Mouse (Mus musculus) brain, embryonic 14.5 days (tissue): ENCODE measurements around the gene Ablim1.

Experiments
- CTCF ChIP-seq: fragments of 200-500 bp; IDR thresholded peaks from 2 replicates; pipeline ENCODE4 v1.5.1; 2012; ENCODE audit warnings: inconsistent platforms, mild to moderate bottlenecking, moderate library complexity, borderline replicate concordance; ENCODE audit not compliant: insufficient read depth, insufficient read length; ENCODE audit errors: extremely low read depth
- POLR2A ChIP-seq: fragments of 200-500 bp; IDR thresholded peaks from 2 replicates; pipeline ENCODE4 v1.6.1; 2012; ENCODE audit warnings: mild to moderate bottlenecking, inconsistent platforms, borderline replicate concordance; ENCODE audit not compliant: poor library complexity, insufficient read depth, insufficient read length, severe bottlenecking; ENCODE audit errors: extremely low read depth

DNA sequence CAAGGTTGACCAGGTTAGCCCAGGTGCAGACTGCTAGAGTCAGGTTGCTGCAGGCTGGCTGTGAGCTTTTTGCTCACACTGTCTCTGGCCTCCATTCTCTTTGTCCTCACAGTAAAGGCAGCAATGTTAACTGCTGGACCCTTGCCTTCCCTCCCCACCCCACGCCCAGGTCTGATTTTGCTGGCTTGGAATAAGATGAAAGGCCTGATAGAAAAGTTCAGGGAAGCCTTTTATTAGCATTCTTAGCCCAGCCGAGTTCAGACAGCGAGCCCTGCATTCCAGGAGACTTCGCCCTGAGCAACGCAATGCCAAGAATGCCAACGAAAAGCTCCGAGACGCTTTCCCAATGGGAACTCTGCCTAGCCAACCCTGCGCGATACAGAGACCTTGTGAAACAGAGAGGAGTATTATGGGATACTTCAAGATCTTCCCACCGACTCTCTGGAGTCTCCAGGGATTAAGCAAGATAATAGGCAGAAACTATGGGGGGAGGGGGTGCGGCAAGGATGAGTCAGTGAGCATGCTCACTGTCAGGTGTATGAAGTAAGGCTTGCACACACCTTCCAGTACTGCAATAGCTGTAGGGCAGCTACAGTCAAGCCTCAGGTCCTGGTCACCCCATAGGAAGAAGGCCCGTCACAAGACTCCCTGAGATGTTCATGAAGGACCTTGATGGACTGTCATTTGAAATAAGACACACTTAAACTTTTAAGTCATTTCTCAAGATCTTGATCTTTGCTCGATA lies 324.2 kb downstream of the Ablim1 start:
- no peak for TF ChIP-seq POLR2A
- no peak for TF ChIP-seq CTCF
